Mouse (Mus musculus) liver, postnatal 0 days (tissue): ENCODE results near the gene Inpp5a. TPM values are rescaled to one million over a fixed set of nuclear protein-coding genes. Genes with fewer than 3 reads are reported as not detected.

Experiments used
- ATAC-seq: fragments of 200-750 bp; cut with Nextera tagmentation; 2 replicates; pipeline ENCODE4 v1.8.0; 2017; ENCODE audit warnings: mild to moderate bottlenecking, moderate library complexity
- DNase-seq: peaks from one replicate; pipeline ENCODE4 v3.0.0-alpha.2; 2016
- H3K27ac ChIP-seq: fragments of 300-500 bp; sonication (generic); 2 replicates; pipeline ENCODE4 v1.5.1; 2014; ENCODE audit warnings: antibody characterized with exemption, moderate library complexity, mild to moderate bottlenecking, low read depth
- H3K27me3 ChIP-seq: fragments of 300-500 bp; sonication (generic); 2 replicates; pipeline ENCODE4 v1.6.1; 2014; ENCODE audit warnings: low read length, control low read depth, mixed read lengths; ENCODE audit not compliant: insufficient read depth
- H3K36me3 ChIP-seq: fragments of 300-500 bp; sonication (generic); replicated peaks from 2 replicates; pipeline ENCODE4 v1.6.1; 2014; ENCODE audit warnings: mild to moderate bottlenecking, control low read depth, low read length, moderate library complexity, mixed read lengths; ENCODE audit not compliant: insufficient read depth
- H3K4me1 ChIP-seq: fragments of 300-500 bp; sonication (generic); 2 replicates; pipeline ENCODE4 v1.6.1; 2014; ENCODE audit warnings: antibody characterized with exemption, mild to moderate bottlenecking, control low read depth; ENCODE audit not compliant: insufficient read depth
- H3K4me2 ChIP-seq: fragments of 300-500 bp; sonication (generic); 2 replicates; pipeline ENCODE4 v1.6.1; 2014; ENCODE audit warnings: low read depth, mild to moderate bottlenecking, low read length, moderate library complexity, mixed read lengths
- H3K4me3 ChIP-seq: fragments of 300-500 bp; sonication (generic); 2 replicates; pipeline ENCODE4 v1.5.1; 2014; ENCODE audit warnings: low read depth, low read length
- H3K9ac ChIP-seq: fragments of 300-500 bp; sonication (generic); replicated peaks from 2 replicates; pipeline ENCODE4 v1.6.1; 2014; ENCODE audit warnings: mild to moderate bottlenecking, moderate library complexity
- H3K9me3 ChIP-seq: fragments of 300-500 bp; sonication (generic); 2 replicates; pipeline ENCODE4 v1.6.1; 2016; ENCODE audit warnings: mild to moderate bottlenecking, control low read depth, low read length, mixed read lengths
- CTCF ChIP-seq: sonication (generic); IDR thresholded peaks from 2 replicates; pipeline ENCODE4 v1.5.1; 2016; ENCODE audit warnings: antibody characterized with exemption, low read depth
- EP300 ChIP-seq: IDR thresholded peaks from 2 replicates; pipeline ENCODE4 v1.6.1; 2016; ENCODE audit warnings: antibody characterized with exemption, low read depth, mild to moderate bottlenecking
- WGBS: fragments of 180-500 bp; shearing (Covaris S2); extraction: QIAGEN DNeasy Blood & Tissue Kit; methylation state at CpG from one replicate; pipeline ENCODE4 v1.1.7; 2014; ENCODE audit not compliant: insufficient replicate concordance; 5-methylcytosine and 5-hydroxymethylcytosine counted together
- polyA plus RNA-seq: library from polyadenylated mRNA; unstranded; fragments of >200 nt; fragmentation: Nextera tagmentation; extraction: Ambion mirVana; gene quantifications from 2 replicates; pipeline ENCODE4 v1.2.1, GENCODE M21; 2015

Gene Inpp5a
- polyA plus RNA-seq, 1 experiment from 2014 or later: 6.0 TPM

DNA sequence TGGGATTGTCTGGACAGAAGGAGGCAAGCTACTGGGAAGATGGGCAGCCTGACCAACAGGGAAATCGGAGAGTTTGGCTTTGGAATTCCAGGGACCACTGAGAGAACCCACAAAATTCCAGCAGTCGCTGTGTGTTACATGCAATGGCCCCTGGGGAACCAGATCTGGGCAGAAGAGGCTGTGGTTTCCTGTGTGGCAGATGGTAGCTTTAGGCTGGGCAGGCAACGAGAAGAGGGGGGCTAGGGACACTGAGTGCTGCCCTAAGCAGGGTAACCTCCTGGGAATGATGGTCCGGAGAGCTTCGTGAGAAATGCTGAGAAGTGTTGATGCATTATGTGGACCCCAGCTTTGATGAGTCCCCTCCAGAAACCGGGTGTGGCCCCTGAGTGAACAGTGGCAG lies 207.0 kb downstream of the Inpp5a start:
- Histone ChIP-seq H3K4me2 (no peak overlapping the region), H3K27ac (no peak overlapping the region), H3K9me3 (no peaks in the 10 kb centered on the region), H3K4me1 (no peaks in the 10 kb centered on the region), H3K9ac (no peak overlapping the region), H3K36me3 (no peaks in the 10 kb centered on the region), H3K4me3 (no peak overlapping the region), H3K27me3 (no peaks in the 10 kb centered on the region)
- TF ChIP-seq CTCF (no peak), EP300 (no peak)
- no peak for DNase-seq
- ATAC-seq: no peak
- WGBS: 34% methylated on average over 6 of the region's 6 CpGs

- TF ChIP-seq EP300: no peak
- TF ChIP-seq CTCF: no peak
- Histone ChIP-seq H3K4me2 (no peak overlapping the region), H3K36me3 (no peaks in the 10 kb centered on the region), H3K4me3 (no peak overlapping the region), H3K4me1 (no peaks in the 10 kb centered on the region), H3K9me3 (no peaks in the 10 kb centered on the region), H3K9ac (no peak overlapping the region), H3K27ac (no peak overlapping the region), H3K27me3 (no peaks in the 10 kb centered on the region)
- DNase-seq: no peak
- no peak for ATAC-seq
- WGBS: 26% methylated on average over 2 of the region's 2 CpGs
These were observed 221.4 kb downstream of the Inpp5a start for GRCm38 (mm10) chr7:139610328-139610727.

DNA sequence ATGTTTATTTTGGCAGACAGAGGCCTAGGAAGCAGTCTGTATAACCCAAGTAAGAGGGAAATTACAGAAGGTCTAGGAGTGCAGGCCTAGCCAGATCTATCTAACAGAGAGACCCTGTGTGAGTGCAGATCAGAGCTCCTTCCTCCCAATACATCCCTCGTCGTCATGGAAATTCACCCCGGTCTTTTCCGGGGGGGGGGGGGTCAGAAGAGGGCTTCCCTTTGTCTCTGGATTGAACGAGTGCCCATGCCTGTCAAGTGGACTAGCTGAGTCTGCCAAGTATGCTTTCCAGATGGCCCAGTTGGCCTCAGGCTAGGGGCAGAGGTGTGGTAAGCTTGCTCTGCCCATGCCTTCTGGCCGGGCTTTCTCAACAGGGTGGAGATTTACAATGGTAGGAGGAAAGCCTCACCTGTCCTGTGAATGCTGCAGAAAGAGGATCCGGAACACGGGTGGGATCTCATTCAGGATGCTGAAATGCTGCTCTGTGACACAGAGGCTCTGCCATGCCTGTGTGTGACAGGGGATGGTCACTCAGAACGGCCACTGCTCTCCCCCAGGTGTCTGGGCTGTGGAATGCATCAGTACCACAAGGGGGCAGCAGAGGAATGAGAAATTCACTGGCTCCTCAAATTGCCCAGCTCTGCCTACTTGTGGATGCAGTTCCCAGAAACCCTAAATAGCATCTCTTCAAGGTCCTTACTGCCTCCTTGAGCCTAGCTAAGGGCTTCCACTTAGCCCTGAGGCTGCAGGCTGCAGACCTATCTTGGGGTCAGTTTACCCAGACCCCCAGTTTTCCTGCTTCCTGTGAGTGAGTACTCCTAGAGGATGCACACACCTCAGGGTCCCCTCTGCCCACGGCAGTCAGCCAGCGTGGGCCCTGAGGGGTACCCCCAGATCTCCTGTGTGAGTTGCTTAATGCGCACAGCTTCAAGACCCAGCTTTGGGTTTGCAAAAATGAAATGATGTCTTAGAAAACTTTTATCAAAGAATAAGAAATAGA lies 227.2 kb downstream of the Inpp5a start:
- Histone ChIP-seq H3K36me3 (no peaks in the 10 kb centered on the region), H3K27ac (no peak overlapping the region), H3K9me3 (no peaks in the 10 kb centered on the region), H3K4me1 (no peaks in the 10 kb centered on the region), H3K9ac (no peak overlapping the region), H3K4me2 (no peak overlapping the region), H3K27me3 (no peaks in the 10 kb centered on the region), H3K4me3 (no peak overlapping the region)
- peak; percentile 59 for DNase-seq
- TF ChIP-seq EP300 (no peak), CTCF (peak; percentile 76)
- no peak for ATAC-seq
- 58% methylated on average over 12 of the region's 12 CpGs for WGBS

- no peak for ATAC-seq
- Histone ChIP-seq H3K9me3 (no peaks in the 10 kb centered on the region), H3K4me2 (no peak overlapping the region), H3K27ac (no peak overlapping the region), H3K36me3 (no peaks in the 10 kb centered on the region), H3K4me1 (no peaks in the 10 kb centered on the region), H3K4me3 (no peak overlapping the region), H3K27me3 (no peaks in the 10 kb centered on the region), H3K9ac (no peak overlapping the region)
- WGBS: 79% methylated on average over 13 of the region's 13 CpGs
- no peak for DNase-seq
- TF ChIP-seq CTCF (no peak), EP300 (no peak)
These were observed 233.7 kb downstream of the Inpp5a start for GRCm38 (mm10) chr7:139622568-139622967.

- no peak overlapping the region for H3K9ac ChIP-seq
- H3K27me3 ChIP-seq: no peaks in the 10 kb centered on the region
- H3K36me3 ChIP-seq: no peaks in the 10 kb centered on the region
- no peaks in the 10 kb centered on the region for H3K9me3 ChIP-seq
- H3K4me2 ChIP-seq: no peak overlapping the region
- ATAC-seq (no peak), DNase-seq (no peak)
- TF ChIP-seq EP300: no peak
- no peak for TF ChIP-seq CTCF
- H3K4me3 ChIP-seq: no peak overlapping the region
- 72% methylated on average over 9 of the region's 9 CpGs for WGBS
- H3K27ac ChIP-seq: no peak overlapping the region
- H3K4me1 ChIP-seq: no peaks in the 10 kb centered on the region
These were observed 236.2 kb downstream of the Inpp5a start for GRCm38 (mm10) chr7:139625156-139625555.

Other genes with a start within 250 kb of the Inpp5a start
- gene Lrrc27, start 176.1 kb upstream of the Inpp5a start, polyA plus RNA-seq: 0.43 and 0.78 TPM in 2 replicates
- gene Stk32c, start 175.8 kb upstream of the Inpp5a start, polyA plus RNA-seq: not detected in 2 replicates
- 1.3 and 1.5 TPM in 2 replicates for gene Pwwp2b, start 140.6 kb upstream of the Inpp5a start, polyA plus RNA-seq
- gene Nkx6-2, start 193.7 kb downstream of the Inpp5a start, polyA plus RNA-seq: not detected in 2 replicates